Mouse (Mus musculus) adrenal gland, adult 8-10 months (tissue): ENCODE results near the gene Heatr9. TPM values are rescaled to one million over a fixed set of nuclear protein-coding genes. Genes with fewer than 3 reads are reported as not detected.
A peak's percentile ranks its signal among the peaks of the same experiment; 100 is the strongest.

ENCODE experiments used
- DNase-seq: peaks from one replicate; pipeline ENCODE4 v3.0.0; 2022
- total RNA-seq, 4 experiments: library from RNA; stranded (reverse); gene quantifications; 2 replicates each; pipeline ENCODE4 v1.2.4; 2022

Gene Heatr9
- total RNA-seq, 4 experiments from 2014 or later: not detected

DNA sequence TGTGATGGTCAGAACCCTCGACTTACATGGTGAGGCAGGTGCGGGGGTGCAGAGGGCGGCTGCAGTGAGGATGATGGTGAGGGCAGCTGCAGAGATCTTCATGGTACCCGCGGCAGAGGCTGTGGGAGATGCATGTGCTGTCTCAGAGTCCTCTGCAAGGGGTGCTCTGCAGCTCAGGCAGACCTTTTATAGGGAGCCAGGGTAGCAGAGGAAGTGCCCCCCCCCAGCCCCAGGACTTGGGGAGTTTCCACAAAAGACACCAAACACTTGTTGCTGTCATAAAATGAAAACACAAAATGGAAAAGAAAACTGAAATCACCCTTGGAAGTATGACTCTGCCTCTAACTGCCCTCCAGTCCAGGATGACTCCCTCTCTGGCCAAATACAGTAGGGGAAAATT lies 8.4 kb upstream of the Heatr9 start, which contains the start of gene Ccl5:
Ccl5 (minus strand) TSS at position 159 of the 400 bp plus-strand sequence.
- DNase-seq: no peak

GRCm38 (mm10) chr11:83529024-83529423 lies 7.0 kb upstream of the Heatr9 start:
- DNase-seq: peak; percentile 4

- no peak for DNase-seq
Observed at GRCm38 (mm10) chr11:83518371-83518770, 3.6 kb downstream of the Heatr9 start.

DNA sequence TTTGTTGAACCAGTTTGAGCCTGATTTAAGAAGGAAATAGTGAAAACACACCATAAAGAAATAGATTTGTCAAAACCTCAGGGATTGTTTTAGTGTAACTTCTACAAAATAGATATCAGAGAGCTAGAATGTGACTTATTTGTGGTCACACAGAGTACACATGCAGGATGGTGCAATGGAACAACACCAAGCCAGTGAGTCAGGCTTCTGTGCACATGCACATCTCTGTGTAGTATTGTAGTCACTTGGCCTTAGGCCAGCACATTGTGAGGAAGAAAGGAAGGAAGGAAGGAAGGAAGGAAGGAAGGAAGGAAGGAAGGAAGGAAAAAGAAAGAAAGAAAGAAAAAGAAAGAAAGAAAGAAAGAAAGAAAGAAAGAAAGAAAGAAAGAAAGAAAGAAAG lies 4.8 kb downstream of the Heatr9 start:
- DNase-seq: no peak

DNA sequence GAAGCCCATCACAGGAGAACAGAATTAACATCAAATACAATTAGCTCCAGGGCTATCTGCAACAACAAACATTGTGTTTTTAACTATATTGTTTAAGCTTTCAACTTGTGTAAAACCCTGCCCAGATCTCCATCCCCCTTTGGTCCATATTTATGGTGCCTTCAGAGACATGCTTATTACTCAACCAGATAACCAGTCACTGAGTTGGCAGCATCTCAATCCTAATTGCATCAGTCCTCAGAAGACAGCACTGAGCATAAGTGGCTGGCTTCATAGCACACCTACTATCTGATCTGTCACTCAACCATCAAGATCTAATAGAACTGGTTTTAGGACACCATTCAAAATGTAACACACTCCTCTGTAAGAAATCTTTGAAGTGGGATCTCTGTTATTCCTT lies 12.5 kb downstream of the Heatr9 start:
- DNase-seq: no peak

GRCm38 (mm10) chr11:83504308-83504707 lies 17.7 kb downstream of the Heatr9 start:
- no peak for DNase-seq

- DNase-seq: no peak
Observed at GRCm38 (mm10) chr11:83495571-83495970, 26.4 kb downstream of the Heatr9 start.

- DNase-seq: no peak
Observed at GRCm38 (mm10) chr11:83491488-83491887, 30.5 kb downstream of the Heatr9 start.

DNA sequence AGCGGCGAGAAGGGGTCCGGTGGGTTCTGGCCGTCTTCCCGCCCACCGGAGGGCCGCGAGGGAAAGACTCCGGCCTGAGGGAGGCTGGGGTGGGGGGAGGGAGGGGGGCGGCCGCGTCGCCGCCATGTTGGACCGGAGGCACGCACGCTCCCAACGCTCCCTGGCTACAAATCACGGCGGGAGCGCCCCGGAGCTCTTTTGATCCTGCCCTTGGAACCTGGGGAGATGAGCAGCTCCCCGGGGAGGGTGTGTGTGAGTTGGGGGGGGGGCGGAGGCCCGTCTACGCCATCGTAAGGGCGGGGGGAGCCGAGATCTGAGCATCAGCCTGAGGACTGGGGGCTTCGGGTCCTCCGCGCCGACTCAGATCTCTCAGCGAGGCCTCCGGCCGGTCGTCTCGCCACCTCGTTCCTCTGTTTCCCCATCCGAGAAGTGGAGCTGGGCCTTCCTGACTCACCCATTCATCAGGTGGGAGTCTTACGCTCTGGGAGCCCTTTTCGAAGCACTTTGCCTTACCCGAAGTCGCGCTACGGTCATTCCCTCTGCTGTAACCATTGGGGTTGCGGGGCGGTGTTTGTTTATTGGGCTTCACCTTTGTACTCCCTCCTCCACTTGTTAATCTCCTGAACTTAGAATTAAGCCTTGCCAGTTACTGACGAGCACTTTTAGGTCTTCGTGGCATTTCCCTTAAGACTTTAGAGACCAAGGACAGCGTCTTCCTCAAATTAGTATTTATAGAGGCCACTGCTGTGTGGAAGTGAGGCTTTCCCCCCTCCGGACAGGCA lies 48.5 kb downstream of the Heatr9 start:
- no peak for DNase-seq

- peak; percentile 96 for DNase-seq
Observed at GRCm38 (mm10) chr11:83472324-83473234, 49.4 kb downstream of the Heatr9 start, which contains the start of gene Taf15. Gene Taf15 (plus strand): TSS chr11:83473086.

- DNase-seq: no peak
Observed at GRCm38 (mm10) chr11:83471766-83472165, 50.2 kb downstream of the Heatr9 start.

- DNase-seq: no peak
Observed at GRCm38 (mm10) chr11:83468765-83469164, 53.2 kb downstream of the Heatr9 start.

- DNase-seq: no peak
Observed at GRCm38 (mm10) chr11:83467120-83467652, 54.8 kb downstream of the Heatr9 start.

GRCm38 (mm10) chr11:83465976-83466375 lies 56.0 kb downstream of the Heatr9 start:
- no peak for DNase-seq

- DNase-seq: no peak
Observed at GRCm38 (mm10) chr11:83462711-83463244, 59.2 kb downstream of the Heatr9 start, which contains the start of gene Mmp28. Gene Mmp28 (minus strand): TSS chr11:83463071.

Other genes starting within 250 kb of the Heatr9 start
- not detected for gene Slfn14, start 235.4 kb downstream of the Heatr9 start, total RNA-seq
- 100 to 1,000 TPM; 110 to 118 (median 117) TPM for gene Ap2b1, start 223.2 kb downstream of the Heatr9 start, total RNA-seq
- gene Pex12, start 219.6 kb downstream of the Heatr9 start, total RNA-seq: 10 to 100 TPM; 17.3 to 24.2 (median 20.4) TPM
- gene Rasl10b, start 113.0 kb downstream of the Heatr9 start, total RNA-seq: 10 to 100 TPM; 15.9 to 21.1 (median 17.8) TPM
- gene Gas2l2, start 92.7 kb downstream of the Heatr9 start, total RNA-seq: under 1 TPM in 1 of 4 experiments, not detected in 3; 0.19 TPM
- under 1 TPM in 1 of 4 experiments, not detected in 3; 0.89 TPM for gene 1700020L24Rik, start 84.5 kb downstream of the Heatr9 start, total RNA-seq
- gene Mmp28, start 59.1 kb downstream of the Heatr9 start, total RNA-seq: 10 to 100 TPM; 15.5 to 19.1 (median 17.8) TPM
- 10 to 100 TPM; 58.3 to 80.5 (median 68.7) TPM for gene Taf15, start 49.1 kb downstream of the Heatr9 start, total RNA-seq
- gene Ccl5, start 8.3 kb upstream of the Heatr9 start, total RNA-seq: 1 to 10 TPM; 2.1 to 3.8 (median 2.7) TPM
- 10 to 100 TPM in 1 of 4 experiments, 1 to 10 TPM in 3; 3.8 to 11.6 (median 6.6) TPM for gene Ccl9, start 56.5 kb upstream of the Heatr9 start, total RNA-seq
- 10 to 100 TPM; 11.5 to 22.0 (median 14.3) TPM for gene Ccl6, start 70.9 kb upstream of the Heatr9 start, total RNA-seq
- not detected for gene Rpl9-ps1, start 123.4 kb upstream of the Heatr9 start, total RNA-seq
- 1 to 10 TPM in 2 of 4 experiments, under 1 TPM in 2; 0.67 to 1.1 (median 0.91) TPM for gene Ccl3, start 127.2 kb upstream of the Heatr9 start, total RNA-seq
- 1 to 10 TPM in 1 of 4 experiments, under 1 TPM in 2, not detected in 1; 0.52 to 1.4 (median 0.59) TPM for gene Ccl4, start 140.4 kb upstream of the Heatr9 start, total RNA-seq
- gene Wfdc17, start 181.8 kb upstream of the Heatr9 start, total RNA-seq: 10 to 100 TPM in 1 of 4 experiments, 1 to 10 TPM in 3; 1.4 to 12.0 (median 5.6) TPM
- gene Wfdc18, start 186.8 kb upstream of the Heatr9 start, total RNA-seq: not detected
- gene Wfdc21, start 224.8 kb upstream of the Heatr9 start, total RNA-seq: 1 to 10 TPM in 2 of 4 experiments, not detected in 2; 1.3 to 2.2 TPM
- 10 to 100 TPM; 15.7 to 22.4 (median 18.8) TPM for gene Heatr6, start 231.5 kb upstream of the Heatr9 start, total RNA-seq